ENCODE assay signal across 17 mouse cellular contexts in genomic region chr11:32232848-32233247, GRCm38 (mm10). TPM values are rescaled to one million over a fixed set of nuclear protein-coding genes. Genes with fewer than 3 reads are reported as not detected.
A peak's percentile ranks its signal among the peaks of the same experiment; 100 is the strongest.
DNase-seq lines count a peak whose midpoint lies in the region; ATAC-seq and TF ChIP-seq lines count a peak whose summit lies in the region.
"Had no signal": no experiment of that assay in that cellular context is flagged by ENCODE, and none has a peak within 500 bp of the region (broad histone marks: within the 10 kb centered on the region; RNA-seq: fewer than 3 reads in every experiment).

No protein-coding gene starts in this region.

- TF ChIP-seq POLR2A in cerebellum, adult 2 months (IDR thresholded peaks at IDR 0.05; ENCODE audit: borderline replicate concordance, insufficient read depth, low read length): no peak

- H3K9ac ChIP-seq in forebrain, embryonic 12.5 days: no peak overlapping the region
- no peak overlapping the region for H3K9ac ChIP-seq in forebrain, embryonic 16.5 days (replicated peaks; ENCODE audit: low read depth, low read length)
- no peak overlapping the region for H3K9ac ChIP-seq in embryonic facial prominence, embryonic 15.5 days
- H3K9ac ChIP-seq: forebrain, embryonic 15.5 days; heart, embryonic 15.5 days; liver, embryonic 15.5 days had no signal

- no peak overlapping the region for H3K4me2 ChIP-seq in forebrain, embryonic 12.5 days
- no peak overlapping the region for H3K4me2 ChIP-seq in forebrain, embryonic 16.5 days (ENCODE audit: low read length)
- no peak overlapping the region for H3K4me2 ChIP-seq in embryonic facial prominence, embryonic 15.5 days (replicated peaks)
- H3K4me2 ChIP-seq: forebrain, embryonic 15.5 days; heart, embryonic 15.5 days; liver, embryonic 15.5 days had no signal

- H3K4me1 ChIP-seq in forebrain, embryonic 12.5 days: peaks cover 7% of the 10 kb centered on the region; the same call in 1 of the 2 replicates
- H3K4me1 ChIP-seq in forebrain, embryonic 16.5 days (replicated peaks; ENCODE audit: control insufficient read depth, insufficient read depth, low read length): peaks cover 42% of the 10 kb centered on the region
- H3K4me1 ChIP-seq in cerebellum, adult 2 months (ENCODE audit: control insufficient read depth, insufficient read depth, low read length): peaks cover 72% of the 10 kb centered on the region
- H3K4me1 ChIP-seq in embryonic facial prominence, embryonic 15.5 days: peaks cover 48% of the 10 kb centered on the region
- no peaks in the 10 kb centered on the region for H3K4me1 ChIP-seq in midbrain, embryonic 10.5 days

- 0 out of 2 replicates have a peak overlapping the region, but pooled peaks have one; percentile 8 for H3K27ac ChIP-seq in forebrain, embryonic 12.5 days
- H3K27ac ChIP-seq in forebrain, embryonic 16.5 days (ENCODE audit: low read length): no peak overlapping the region
- peak overlapping the region; percentile 29; the same call in 1 of the 2 replicates for H3K27ac ChIP-seq in cerebellum, adult 2 months (ENCODE audit: insufficient read depth, low read length)
- no peak overlapping the region; the same call in 1 of the 2 replicates for H3K27ac ChIP-seq in embryonic facial prominence, embryonic 15.5 days (replicated peaks)
- H3K27ac ChIP-seq in midbrain, embryonic 10.5 days (replicated peaks): no peak overlapping the region
- H3K27ac ChIP-seq: forebrain, embryonic 15.5 days; heart, embryonic 15.5 days; liver, embryonic 15.5 days had no signal

- no peaks in the 10 kb centered on the region for H3K9me3 ChIP-seq in forebrain, embryonic 12.5 days
- no peaks in the 10 kb centered on the region for H3K9me3 ChIP-seq in forebrain, embryonic 16.5 days (ENCODE audit: control insufficient read depth, low read length)
- H3K9me3 ChIP-seq in embryonic facial prominence, embryonic 15.5 days (replicated peaks): no peaks in the 10 kb centered on the region
- H3K9me3 ChIP-seq in midbrain, embryonic 10.5 days (replicated peaks): no peaks in the 10 kb centered on the region
- H3K9me3 ChIP-seq: forebrain, embryonic 15.5 days; heart, embryonic 15.5 days; liver, embryonic 15.5 days; megakaryocyte, embryonic 14.5 days had no signal

- peak; percentile 47 to 60 for DNase-seq in kidney, postnatal 4 days
- no peak for DNase-seq in kidney, adult 18-20 months
- peak in 1 of 2 experiments; percentile 48 for DNase-seq in cerebellum, adult 2 months
- no peak for DNase-seq in gastrocnemius, postnatal 10 days
- DNase-seq in midbrain, embryonic 10.5 days (ENCODE audit: low spot score): no peak
- DNase-seq: gastrocnemius, postnatal 36 days; thymus, postnatal 4 days had no signal

- no peak for TF ChIP-seq CTCF in cerebellum, adult 2 months (IDR thresholded peaks at IDR 0.05; ENCODE audit: borderline replicate concordance, insufficient read depth, low read depth, low read length)

- no peaks in the 10 kb centered on the region for H3K27me3 ChIP-seq in forebrain, embryonic 12.5 days
- H3K27me3 ChIP-seq in forebrain, embryonic 16.5 days (replicated peaks; ENCODE audit: control insufficient read depth, insufficient read depth, low read length): no peaks in the 10 kb centered on the region
- H3K27me3 ChIP-seq in cerebellum, adult 2 months (ENCODE audit: control insufficient read depth, insufficient read depth, low read length): no peaks in the 10 kb centered on the region
- no peaks in the 10 kb centered on the region for H3K27me3 ChIP-seq in embryonic facial prominence, embryonic 15.5 days
- H3K27me3 ChIP-seq in midbrain, embryonic 10.5 days (ENCODE audit: low read depth, poor library complexity, severe bottlenecking): no peaks in the 10 kb centered on the region
- H3K27me3 ChIP-seq: forebrain, embryonic 15.5 days; heart, embryonic 15.5 days; liver, embryonic 15.5 days; megakaryocyte, embryonic 14.5 days had no signal

- WGBS in forebrain, embryonic 12.5 days: 90% methylated on average over 10 of the region's 10 CpGs
- WGBS in forebrain, embryonic 16.5 days: 77% methylated on average over 10 of the region's 10 CpGs
- 31% methylated on average over 10 of the region's 10 CpGs for WGBS in cerebellum, adult 2 months
- WGBS in embryonic facial prominence, embryonic 15.5 days: 59% methylated on average over 10 of the region's 10 CpGs
- WGBS in midbrain, embryonic 10.5 days: 89% methylated on average over 10 of the region's 10 CpGs

- H3K36me3 ChIP-seq in forebrain, embryonic 12.5 days (replicated peaks): peaks cover 66% of the 10 kb centered on the region
- H3K36me3 ChIP-seq in forebrain, embryonic 16.5 days (ENCODE audit: control insufficient read depth, insufficient read depth): peaks cover 5% of the 10 kb centered on the region; the same call in 1 of the 2 replicates
- peaks cover 60% of the 10 kb centered on the region for H3K36me3 ChIP-seq in embryonic facial prominence, embryonic 15.5 days
- peaks cover 99% of the 10 kb centered on the region for H3K36me3 ChIP-seq in midbrain, embryonic 10.5 days

- H3K4me3 ChIP-seq in forebrain, embryonic 12.5 days (replicated peaks): no peak overlapping the region
- no peak overlapping the region for H3K4me3 ChIP-seq in forebrain, embryonic 16.5 days (replicated peaks; ENCODE audit: low read length)
- no peak overlapping the region for H3K4me3 ChIP-seq in cerebellum, adult 2 months (replicated peaks; ENCODE audit: insufficient read depth, low read depth, low read length)
- H3K4me3 ChIP-seq in embryonic facial prominence, embryonic 15.5 days (replicated peaks): no peak overlapping the region
- no peak overlapping the region for H3K4me3 ChIP-seq in midbrain, embryonic 10.5 days
- H3K4me3 ChIP-seq: forebrain, embryonic 15.5 days; heart, embryonic 15.5 days; liver, embryonic 15.5 days; megakaryocyte, embryonic 14.5 days had no signal

- no peak for ATAC-seq in forebrain, embryonic 12.5 days (ENCODE audit: low FRiP score)
- no peak for ATAC-seq in forebrain, embryonic 16.5 days
- ATAC-seq in embryonic facial prominence, embryonic 15.5 days (ENCODE audit: insufficient number of reproducible peaks, low FRiP score, low TSS enrichment, low read depth): peak; percentile 36; the same call in 1 of the 2 replicates
- ATAC-seq: forebrain, embryonic 15.5 days had no signal

RNA-seq across cellular contexts. Expression of gene Mpg, which starts 6.5 kb away (rescaled TPM):
- 25.0 and 29.3 TPM in 2 replicates for polyA plus RNA-seq in forebrain, embryonic 12.5 days (2016; fragmentation: Nextera tagmentation; extraction: Ambion mirVana)
- 36.7 and 38.1 TPM in 2 replicates for polyA plus RNA-seq in forebrain, embryonic 16.5 days (2015; fragmentation: Nextera tagmentation; extraction: Ambion mirVana)
- 14.8 and 15.2 TPM in 2 replicates for polyA plus RNA-seq in cerebellum, adult 2 months (2012; rRNA removed)
- 36.1 and 38.9 TPM in 2 replicates for polyA plus RNA-seq in embryonic facial prominence, embryonic 15.5 days (2015; fragmentation: Nextera tagmentation; extraction: Ambion mirVana)
- total RNA-seq in gastrocnemius, postnatal 10 days (2021): 10 to 100 TPM; 11.2 to 14.3 TPM
- polyA plus RNA-seq in midbrain, embryonic 10.5 days (2016; fragmentation: Nextera tagmentation; extraction: Ambion mirVana): 30.6 and 32.0 TPM in 2 replicates

RNA-seq across cellular contexts. Expression of gene Rhbdf1, which starts 10.7 kb away (rescaled TPM):
- polyA plus RNA-seq in forebrain, embryonic 12.5 days (2016; fragmentation: Nextera tagmentation; extraction: Ambion mirVana): 18.3 and 19.1 TPM in 2 replicates
- polyA plus RNA-seq in forebrain, embryonic 16.5 days (2015; fragmentation: Nextera tagmentation; extraction: Ambion mirVana): 21.1 and 23.3 TPM in 2 replicates
- polyA plus RNA-seq in cerebellum, adult 2 months (2012; rRNA removed): 31.3 and 32.1 TPM in 2 replicates
- 78.2 and 88.7 TPM in 2 replicates for polyA plus RNA-seq in embryonic facial prominence, embryonic 15.5 days (2015; fragmentation: Nextera tagmentation; extraction: Ambion mirVana)
- total RNA-seq in gastrocnemius, postnatal 10 days (2021): 10 to 100 TPM; 26.3 to 35.3 TPM
- 25.1 and 26.2 TPM in 2 replicates for polyA plus RNA-seq in midbrain, embryonic 10.5 days (2016; fragmentation: Nextera tagmentation; extraction: Ambion mirVana)

RNA-seq across cellular contexts. Expression of gene Snrnp25, which starts 27.6 kb away (rescaled TPM):
- polyA plus RNA-seq in forebrain, embryonic 12.5 days (2016; fragmentation: Nextera tagmentation; extraction: Ambion mirVana): 61.4 and 62.7 TPM in 2 replicates
- 45.0 and 45.6 TPM in 2 replicates for polyA plus RNA-seq in forebrain, embryonic 16.5 days (2015; fragmentation: Nextera tagmentation; extraction: Ambion mirVana)
- 48.2 and 51.5 TPM in 2 replicates for polyA plus RNA-seq in cerebellum, adult 2 months (2012; rRNA removed)
- polyA plus RNA-seq in embryonic facial prominence, embryonic 15.5 days (2015; fragmentation: Nextera tagmentation; extraction: Ambion mirVana): 47.8 and 48.3 TPM in 2 replicates
- 1 to 10 TPM; 7.6 to 8.6 TPM for total RNA-seq in gastrocnemius, postnatal 10 days (2021)
- polyA plus RNA-seq in midbrain, embryonic 10.5 days (2016; fragmentation: Nextera tagmentation; extraction: Ambion mirVana): 94.7 and 107 TPM in 2 replicates

RNA-seq across cellular contexts. Expression of gene Il9r, which starts 32.8 kb away (rescaled TPM):
- polyA plus RNA-seq in forebrain, embryonic 12.5 days (2016; fragmentation: Nextera tagmentation; extraction: Ambion mirVana): not detected in 2 replicates
- polyA plus RNA-seq in forebrain, embryonic 16.5 days (2015; fragmentation: Nextera tagmentation; extraction: Ambion mirVana): not detected in 2 replicates
- polyA plus RNA-seq in cerebellum, adult 2 months (2012; rRNA removed): not detected in 2 replicates
- 0.08 and 0.13 TPM in 2 replicates for polyA plus RNA-seq in embryonic facial prominence, embryonic 15.5 days (2015; fragmentation: Nextera tagmentation; extraction: Ambion mirVana)
- total RNA-seq in gastrocnemius, postnatal 10 days (2021): not detected
- 0.05 TPM in 1 of 2 replicates, not detected in the other for polyA plus RNA-seq in midbrain, embryonic 10.5 days (2016; fragmentation: Nextera tagmentation; extraction: Ambion mirVana)
- total RNA-seq: gastrocnemius, postnatal 36 days; left cerebral cortex, postnatal 10 days had no signal
- polyA plus RNA-seq: brain, embryonic 14.5 days; C2C12; forebrain, embryonic 15.5 days had no signal

RNA-seq across cellular contexts. Expression of gene Nprl3, which starts 34.7 kb away (rescaled TPM):
- 50.2 and 50.9 TPM in 2 replicates for polyA plus RNA-seq in forebrain, embryonic 12.5 days (2016; fragmentation: Nextera tagmentation; extraction: Ambion mirVana)
- polyA plus RNA-seq in forebrain, embryonic 16.5 days (2015; fragmentation: Nextera tagmentation; extraction: Ambion mirVana): 52.2 and 56.7 TPM in 2 replicates
- 81.0 and 86.9 TPM in 2 replicates for polyA plus RNA-seq in cerebellum, adult 2 months (2012; rRNA removed)
- 41.2 and 44.0 TPM in 2 replicates for polyA plus RNA-seq in embryonic facial prominence, embryonic 15.5 days (2015; fragmentation: Nextera tagmentation; extraction: Ambion mirVana)
- 10 to 100 TPM; 18.9 to 25.0 TPM for total RNA-seq in gastrocnemius, postnatal 10 days (2021)
- polyA plus RNA-seq in midbrain, embryonic 10.5 days (2016; fragmentation: Nextera tagmentation; extraction: Ambion mirVana): 42.6 and 45.3 TPM in 2 replicates

Comparison
In these comparisons a context has a peak if more than half of its experiments do, and no peak if none do; other contexts are left out.
1. H3K27ac ChIP-seq: peak in forebrain, embryonic 12.5 days (single experiment) and cerebellum, adult 2 months (single experiment); none in forebrain, embryonic 16.5 days (single experiment), embryonic facial prominence, embryonic 15.5 days (single experiment) and midbrain, embryonic 10.5 days (single experiment).
2. DNase-seq: peak in kidney, postnatal 4 days (2 of 2); none in kidney, adult 18-20 months (single experiment), gastrocnemius, postnatal 10 days (single experiment) and midbrain, embryonic 10.5 days (single experiment).